Mouse (Mus musculus) layer of hippocampus, adult 9-11 months (tissue): ENCODE data around the gene Bmi1.

Source experiments
- DNase-seq: peaks from one replicate; pipeline ENCODE4 v3.0.0; 2022

Gene Bmi1

DNA sequence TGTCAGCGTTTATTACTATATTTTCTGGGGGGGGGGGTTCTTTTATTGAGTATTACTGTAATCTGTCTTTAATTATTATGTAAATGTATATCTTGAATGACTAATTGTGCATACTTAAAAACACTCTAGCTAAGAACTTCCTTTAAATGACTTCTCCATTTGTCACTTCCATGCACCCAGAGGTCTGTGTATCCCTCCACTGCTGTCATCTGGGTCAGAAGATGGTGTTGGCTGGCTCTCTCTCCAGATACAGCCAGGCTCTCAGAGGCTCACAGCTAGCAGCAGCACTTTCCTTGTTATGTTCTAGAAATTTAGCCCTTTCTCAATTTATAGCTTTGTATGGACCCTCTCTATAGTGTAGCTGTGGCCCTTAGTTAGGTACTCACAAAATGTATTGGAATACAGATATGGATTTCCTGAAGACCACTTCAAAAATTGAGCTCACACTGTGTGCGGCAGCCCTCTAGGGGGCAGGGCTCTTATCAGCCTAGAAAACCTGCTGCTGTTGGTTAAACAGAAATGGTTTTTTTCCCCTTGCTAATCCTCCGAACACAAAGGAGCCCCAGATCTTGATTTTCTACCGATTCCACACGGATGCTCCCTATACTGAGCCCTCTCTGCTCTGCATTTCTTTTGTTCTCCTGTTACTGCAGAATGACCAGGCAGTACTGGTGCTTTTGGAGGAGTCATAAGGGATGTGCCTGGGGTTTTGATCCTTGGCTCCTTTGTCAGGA, 57.7 kb downstream of the Bmi1 start:
- no peak for DNase-seq
